Mouse (Mus musculus): ENCODE results near the gene Runx2. TPM values are rescaled to one million over a fixed set of nuclear protein-coding genes. Genes with fewer than 3 reads are reported as not detected.

Runx2 gene
- total RNA-seq, 2 experiments from 2014 or later: 5.7 to 6.8 TPM

- DNase-seq (ENCODE audit: low spot score in 2 of 2): no peak
Measured at GRCm38 (mm10) chr17:44599132-44599531, 215.5 kb downstream of the Runx2 start.

DNA sequence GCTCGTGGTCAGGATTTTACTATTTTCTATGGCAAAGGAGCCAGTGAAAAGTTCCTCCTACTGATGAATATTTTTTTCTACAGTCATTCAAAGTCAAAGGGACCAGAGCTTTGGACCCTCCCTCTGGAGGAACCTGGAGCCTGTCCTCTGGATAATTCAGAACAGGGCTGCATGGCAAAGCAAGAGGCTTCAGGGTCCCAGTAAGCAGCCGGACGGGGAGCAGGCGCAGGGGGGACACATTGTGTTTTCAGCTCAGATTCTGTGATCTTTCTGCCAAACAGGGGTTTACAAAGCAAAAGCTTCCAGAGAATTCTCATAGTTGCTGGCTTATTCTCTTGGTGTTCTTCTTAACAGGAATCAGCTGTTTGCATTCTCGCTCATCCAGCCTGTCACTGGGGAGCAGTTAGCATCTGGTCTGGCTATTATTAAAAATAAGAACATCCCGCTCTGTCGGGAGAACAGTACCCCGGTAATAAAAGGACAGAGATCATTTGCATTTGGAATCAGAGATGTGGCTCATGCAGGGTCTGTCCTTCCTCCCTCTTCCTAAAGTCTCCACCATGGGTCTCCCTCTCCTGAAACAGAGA is 216.6 kb downstream of the Runx2 start:
- peak in 1 of 2 experiments; percentile 31 for DNase-seq (ENCODE audit: low spot score in 2 of 2)

- DNase-seq (ENCODE audit: low spot score in 2 of 2): no peak
Measured at GRCm38 (mm10) chr17:44592737-44593090, 221.9 kb downstream of the Runx2 start.

DNA sequence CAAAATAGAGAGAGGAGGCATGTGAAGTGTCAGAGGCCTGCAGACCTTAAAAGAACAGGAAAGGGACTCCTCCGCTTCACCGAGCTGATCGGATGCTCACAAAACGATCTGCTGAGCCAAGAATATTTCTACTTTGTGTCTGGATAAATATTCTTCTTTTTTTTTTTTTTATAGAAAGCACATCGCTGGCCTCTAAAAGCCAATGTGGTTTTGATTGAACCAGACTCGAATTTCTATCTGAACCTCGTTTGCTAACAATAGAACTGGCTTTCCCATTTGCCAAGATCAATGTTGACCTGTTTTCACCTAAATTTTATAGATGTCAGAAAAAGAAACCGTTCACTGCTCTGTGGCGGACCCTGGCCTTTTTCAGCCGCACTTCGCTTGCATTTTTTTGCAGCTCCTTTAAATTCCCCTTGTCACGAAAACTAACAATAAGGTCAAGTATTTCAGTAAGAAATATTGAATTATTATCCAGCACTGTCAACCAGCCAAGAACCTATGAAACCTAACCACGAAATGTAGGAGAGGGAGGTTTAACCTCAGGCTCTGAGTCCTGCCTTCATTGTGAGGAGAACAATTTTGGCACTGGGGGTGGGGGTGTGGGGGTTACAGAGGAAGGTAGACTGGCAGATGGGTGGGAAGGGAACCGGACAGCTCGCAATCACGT is 222.4 kb downstream of the Runx2 start:
- no peak for DNase-seq (ENCODE audit: low spot score in 2 of 2)

- no peak for DNase-seq (ENCODE audit: low spot score in 2 of 2)
Measured at GRCm38 (mm10) chr17:44588470-44588869, 226.1 kb downstream of the Runx2 start.

DNA sequence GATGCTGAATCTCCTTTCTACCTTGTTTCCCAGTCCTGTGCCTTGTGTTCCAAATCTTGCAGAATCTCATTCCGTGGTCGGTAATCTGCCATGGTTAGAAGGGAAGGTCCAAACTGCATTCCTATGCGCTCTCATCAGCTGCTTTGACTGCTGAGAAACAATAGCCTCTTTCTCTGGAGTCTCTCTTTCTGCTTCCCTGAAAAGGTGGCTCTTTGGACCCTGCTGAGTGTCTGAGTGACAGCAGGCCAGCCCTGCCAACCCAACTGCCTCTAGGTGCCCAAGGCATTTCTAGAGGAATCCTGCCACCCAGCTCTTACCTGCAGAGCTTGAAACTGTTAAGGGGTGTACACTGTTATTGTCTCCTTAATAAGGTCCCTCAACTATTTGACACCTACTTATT is 226.6 kb downstream of the Runx2 start:
- DNase-seq (ENCODE audit: low spot score in 2 of 2): no peak

DNA sequence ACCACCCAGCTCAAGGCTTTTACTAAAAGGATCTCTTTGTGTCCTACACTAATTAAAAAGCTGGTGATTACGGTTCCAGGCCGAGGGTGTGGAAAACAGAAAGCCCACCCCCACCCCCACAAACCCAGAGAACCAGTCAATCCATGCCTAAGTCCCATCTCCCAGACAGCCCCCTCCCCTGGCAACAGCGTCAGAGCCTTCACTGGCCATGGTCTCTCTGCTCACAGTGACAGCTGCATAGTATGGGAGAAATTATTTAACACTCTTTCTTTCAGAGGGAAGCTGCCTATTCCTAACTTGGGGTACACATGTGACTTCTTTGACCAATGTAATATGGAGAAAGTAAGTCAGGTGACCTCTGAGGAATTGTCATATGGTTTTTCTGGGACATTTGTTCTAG is 228.4 kb downstream of the Runx2 start:
- no peak for DNase-seq (ENCODE audit: low spot score in 2 of 2)

DNA sequence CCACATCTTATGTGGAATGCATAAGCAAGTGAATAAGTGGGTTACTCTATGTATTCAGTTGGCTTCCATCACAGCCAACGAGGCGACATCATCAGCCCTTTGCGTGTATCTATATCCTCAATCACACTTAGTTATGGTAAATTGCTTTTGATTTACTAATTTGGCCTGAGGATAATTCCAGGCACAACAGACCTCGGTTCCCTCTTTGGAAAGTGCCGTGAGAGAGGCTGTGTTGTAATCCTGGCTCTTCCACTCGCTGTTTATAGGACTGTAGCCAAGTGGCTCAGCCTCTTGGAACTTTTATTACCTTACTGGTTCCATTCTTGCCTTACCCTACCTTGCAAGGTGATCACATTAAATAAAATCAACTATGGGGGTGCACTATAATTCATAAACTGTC is 229.8 kb downstream of the Runx2 start:
- DNase-seq (ENCODE audit: low spot score in 2 of 2): no peak

GRCm38 (mm10) chr17:44577791-44578190 is 236.8 kb downstream of the Runx2 start:
- DNase-seq (ENCODE audit: low spot score in 2 of 2): no peak

GRCm38 (mm10) chr17:44570899-44571298 is 243.7 kb downstream of the Runx2 start:
- no peak for DNase-seq (ENCODE audit: low spot score in 2 of 2)

DNA sequence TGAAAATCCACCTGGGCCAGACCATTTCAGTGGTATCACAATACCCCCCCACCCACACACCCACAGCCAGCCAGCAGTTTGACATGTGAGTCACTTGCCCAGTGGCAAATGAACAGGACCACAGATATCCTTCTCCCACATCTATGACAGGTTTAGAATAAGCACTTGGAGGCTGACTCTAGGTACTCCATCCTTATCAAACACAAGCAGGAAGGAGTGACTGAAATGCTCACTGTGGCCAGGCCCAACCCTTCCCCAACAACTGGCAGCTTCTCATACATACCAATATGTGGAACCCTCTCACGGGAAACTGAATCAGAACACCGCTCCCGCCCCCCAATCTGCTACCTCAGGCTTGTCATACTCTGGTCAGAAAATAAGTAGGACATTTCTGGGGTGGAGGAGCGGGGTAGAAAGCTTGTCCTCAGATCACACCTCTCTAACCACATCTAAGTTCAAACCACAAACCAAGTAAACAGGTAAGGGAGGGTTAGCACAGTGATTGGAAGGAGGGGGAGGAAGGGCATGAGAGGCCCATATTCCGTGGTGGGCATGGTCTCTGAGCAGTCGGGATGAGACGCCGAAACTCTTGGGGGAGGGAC is 245.5 kb downstream of the Runx2 start:
- DNase-seq (ENCODE audit: low spot score in 2 of 2): no peak

GRCm38 (mm10) chr17:44566992-44567391 is 247.6 kb downstream of the Runx2 start:
- no peak for DNase-seq (ENCODE audit: low spot score in 2 of 2)

DNA sequence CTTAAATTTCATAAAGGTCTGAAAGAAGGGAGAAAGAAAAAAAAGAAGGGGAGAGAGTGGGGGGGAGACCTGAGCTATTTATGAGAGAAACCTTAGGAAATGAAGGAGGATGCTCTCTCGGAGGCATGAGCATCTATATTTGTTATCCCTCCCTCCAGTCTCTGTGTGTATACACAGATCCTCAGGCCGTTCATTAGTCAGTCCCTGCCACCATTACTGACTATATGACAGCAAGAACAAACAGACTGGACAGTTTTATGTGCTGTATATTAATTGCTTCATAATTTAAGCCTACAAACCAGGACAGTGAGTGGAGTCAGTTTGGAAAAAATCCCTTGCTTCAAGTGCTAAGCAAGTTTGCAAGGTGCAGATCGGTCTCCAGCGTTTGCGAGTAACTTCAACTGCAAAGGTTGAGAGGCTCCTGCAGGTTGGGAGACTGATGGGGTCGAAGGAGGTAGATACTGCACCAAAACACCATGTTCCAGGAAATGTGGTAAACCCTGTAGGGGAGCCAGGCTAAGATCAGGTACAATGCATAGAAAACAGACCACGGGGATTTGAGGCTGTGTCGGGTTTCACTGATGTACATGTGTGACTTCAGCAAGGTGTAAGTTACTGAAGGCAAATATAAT is 248.6 kb downstream of the Runx2 start:
- DNase-seq (ENCODE audit: low spot score in 2 of 2): no peak

DNA sequence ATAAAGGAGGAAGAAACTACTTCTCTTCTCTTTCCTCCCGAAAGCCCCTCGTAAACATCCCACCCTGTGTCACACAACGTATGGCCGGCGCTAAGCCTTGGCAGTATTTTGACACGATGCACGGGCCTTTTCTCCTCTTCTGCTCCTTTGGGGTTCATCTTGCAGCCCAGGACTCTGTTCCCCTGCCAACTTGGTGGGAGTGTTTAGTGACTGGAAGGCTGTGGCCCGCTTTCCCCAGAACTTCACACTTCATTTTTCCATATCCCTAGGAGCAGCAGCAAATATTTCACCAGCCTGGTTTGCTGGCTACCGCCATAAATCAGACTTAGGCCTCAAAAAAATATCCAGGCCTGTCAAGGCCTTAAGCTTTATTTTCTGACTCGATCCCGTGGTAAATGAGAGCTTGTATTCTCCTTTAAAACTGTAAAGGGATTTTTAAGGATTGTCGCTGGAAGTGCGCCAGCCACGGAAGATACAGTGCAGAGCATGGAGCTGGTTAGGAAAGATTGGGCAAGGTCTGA is 249.2 kb downstream of the Runx2 start:
- DNase-seq (ENCODE audit: low spot score in 2 of 2): no peak

- DNase-seq (ENCODE audit: low spot score in 2 of 2): no peak
Measured at GRCm38 (mm10) chr17:44564611-44565198, 249.9 kb downstream of the Runx2 start.

DNA sequence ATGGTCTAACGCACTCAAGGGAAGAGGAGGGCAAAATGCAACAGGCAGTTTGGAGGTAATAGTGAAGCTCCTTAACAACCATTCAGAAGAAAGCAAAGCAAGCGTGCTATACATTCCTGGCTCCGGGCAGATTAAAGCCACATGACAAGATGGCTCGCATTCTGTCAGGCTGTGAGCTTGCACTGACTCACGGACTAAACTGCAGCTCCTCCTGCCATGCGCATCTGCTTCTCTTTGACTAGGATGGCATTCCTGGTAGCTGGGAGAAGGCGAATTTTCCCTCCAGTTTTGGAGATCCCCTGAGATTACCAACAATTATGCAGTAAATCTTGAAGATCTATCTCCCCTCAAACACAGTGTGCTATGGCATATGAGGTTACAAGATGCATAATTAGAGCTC is 254.6 kb downstream of the Runx2 start:
- DNase-seq (ENCODE audit: low spot score in 2 of 2): no peak

GRCm38 (mm10) chr17:44557199-44558111 is 257.1 kb downstream of the Runx2 start:
- no peak for DNase-seq (ENCODE audit: low spot score in 2 of 2)

GRCm38 (mm10) chr17:44554941-44555340 is 259.7 kb downstream of the Runx2 start:
- no peak for DNase-seq (ENCODE audit: low spot score in 2 of 2)

DNA sequence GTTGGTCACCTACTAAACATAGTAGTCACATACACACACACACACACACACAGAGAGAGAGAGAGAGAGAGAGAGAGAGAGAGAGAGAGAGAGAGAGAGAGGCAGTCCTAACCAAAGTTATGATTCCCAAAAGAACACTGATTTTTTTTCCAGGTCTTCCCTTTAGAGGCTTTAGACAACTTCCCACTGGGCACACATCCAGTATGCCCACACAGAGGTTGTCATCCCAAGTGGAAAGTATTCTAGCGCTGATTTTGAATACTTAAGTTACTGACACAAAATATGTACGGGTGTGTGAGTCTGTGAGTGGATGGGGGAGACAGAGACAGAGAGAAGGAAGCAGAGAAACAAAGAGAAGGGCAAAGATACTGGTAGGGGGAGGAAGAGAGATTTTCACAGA is 265.0 kb downstream of the Runx2 start:
- DNase-seq (ENCODE audit: low spot score in 2 of 2): no peak

GRCm38 (mm10) chr17:44547922-44548321 is 266.7 kb downstream of the Runx2 start:
- no peak for DNase-seq (ENCODE audit: low spot score in 2 of 2)

DNA sequence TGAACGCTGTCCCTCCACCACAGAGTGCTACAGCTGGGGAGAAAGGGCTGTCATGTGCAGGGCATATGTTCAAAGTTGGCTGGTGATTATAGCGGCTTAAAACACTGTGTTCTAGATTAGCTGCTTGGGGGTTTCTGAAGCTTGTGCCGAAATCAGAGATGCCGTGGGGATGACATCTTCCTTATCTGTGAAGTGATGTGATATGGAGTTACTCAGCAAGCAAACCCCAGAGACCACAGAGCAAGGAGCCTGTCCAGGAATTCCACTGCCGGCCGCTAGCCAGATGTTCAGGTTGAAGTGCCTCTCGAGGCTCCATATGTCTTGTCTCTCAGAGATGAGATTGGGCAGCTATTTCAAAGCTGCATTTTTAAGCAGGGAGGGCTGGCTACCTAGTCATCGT is 267.8 kb downstream of the Runx2 start:
- no peak for DNase-seq (ENCODE audit: low spot score in 2 of 2)
